Mouse (Mus musculus): ENCODE measurements at regions not wholly inside any gene's neighbourhood (a gene's known extent, or its start where the extent isn't known, plus 50 kb on each side); places are given as distances from the start of the nearest gene placed in this dataset.

DNA sequence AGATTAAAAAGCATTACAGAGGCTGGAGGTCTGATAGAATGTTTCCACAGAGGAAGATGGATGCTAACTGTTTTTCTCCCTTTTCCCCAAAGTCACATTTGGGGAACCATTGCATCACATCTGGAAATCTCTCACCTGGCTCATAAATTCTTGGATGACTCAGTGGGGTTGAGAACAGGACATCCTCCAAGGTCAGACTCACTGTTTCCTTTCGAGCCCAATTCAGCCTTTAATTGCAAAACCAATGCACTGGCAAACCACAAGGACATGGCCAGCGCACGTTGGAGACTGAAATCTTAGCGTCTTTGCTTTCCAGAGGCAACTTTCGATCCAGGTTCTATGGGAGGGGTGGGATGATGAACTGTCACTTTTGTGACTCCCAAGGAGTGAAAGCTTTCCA is 184.5 kb upstream of the Trib2 start:
- WGBS: 89% methylated on average over 5 of the region's 5 CpGs

DNA sequence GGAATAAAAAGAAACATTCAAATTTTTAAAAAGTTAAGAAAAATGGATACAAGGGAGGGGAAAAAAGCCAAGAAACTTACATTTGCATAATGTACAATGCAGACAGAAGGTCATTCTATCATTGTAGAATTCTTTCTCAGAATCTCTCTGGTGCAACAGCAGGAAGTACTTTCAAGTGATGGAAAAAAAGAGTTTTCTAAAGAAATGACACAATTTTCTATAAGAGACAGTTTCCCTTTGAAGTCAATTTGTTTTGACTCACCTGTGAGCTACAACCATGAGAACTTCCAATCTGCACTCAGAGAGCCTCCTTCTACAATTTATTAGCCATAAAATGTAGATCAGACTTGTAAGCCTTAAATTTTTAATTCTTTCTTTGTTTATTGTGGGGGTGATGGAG is 181.6 kb upstream of the Trib2 start:
- no peak for DNase-seq
- no peaks in the 10 kb centered on the region for H3K27me3 ChIP-seq (ENCODE audit: control insufficient read depth, insufficient read depth, low read length)
- no peak for TF ChIP-seq POLR2A (IDR thresholded peaks at IDR 0.05; ENCODE audit: borderline replicate concordance, insufficient read depth, low read length)
- no peak for TF ChIP-seq CTCF (IDR thresholded peaks at IDR 0.05; ENCODE audit: borderline replicate concordance, insufficient read depth, low read depth, low read length)
- no peak overlapping the region for H3K4me3 ChIP-seq (replicated peaks; ENCODE audit: insufficient read depth, low read depth, low read length)
- no peak overlapping the region for H3K27ac ChIP-seq (ENCODE audit: insufficient read depth, low read length)
- H3K4me1 ChIP-seq (ENCODE audit: control insufficient read depth, insufficient read depth, low read length): no peaks in the 10 kb centered on the region

More for the DNA sequence above, 184.5 kb upstream of the Trib2 start:
- Histone ChIP-seq H3K27me3 (ENCODE audit: control insufficient read depth, insufficient read depth, low read length) (no peaks in the 10 kb centered on the region), H3K27ac (ENCODE audit: insufficient read depth, low read length) (no peak overlapping the region), H3K4me3 (replicated peaks; ENCODE audit: insufficient read depth, low read depth, low read length) (no peak overlapping the region), H3K4me1 (ENCODE audit: control insufficient read depth, insufficient read depth, low read length) (no peaks in the 10 kb centered on the region)
- no peak for DNase-seq
- TF ChIP-seq CTCF (IDR thresholded peaks at IDR 0.05; ENCODE audit: borderline replicate concordance, insufficient read depth, low read depth, low read length) (no peak), POLR2A (IDR thresholded peaks at IDR 0.05; ENCODE audit: borderline replicate concordance, insufficient read depth, low read length) (no peak)

DNA sequence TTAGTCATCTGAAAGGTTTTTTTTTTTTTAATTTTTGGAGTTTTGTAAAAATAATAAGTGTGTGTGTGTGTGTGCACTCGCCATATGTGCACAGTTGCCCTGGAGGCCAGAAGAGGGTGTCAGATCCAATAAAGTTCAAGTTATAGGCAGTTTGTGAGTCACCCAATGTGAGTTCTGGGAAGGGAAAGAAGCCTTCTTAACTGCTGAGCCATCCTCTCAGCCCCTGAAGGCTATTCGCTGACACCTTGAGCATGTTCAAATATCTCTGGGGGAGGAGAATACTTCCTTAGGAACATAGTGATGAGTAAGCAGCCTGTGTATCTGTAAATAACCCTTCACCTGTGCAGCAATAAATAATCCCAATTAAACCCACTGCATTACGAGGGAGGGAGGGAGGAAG is 177.1 kb upstream of the Trib2 start:
- no peak for DNase-seq
- Histone ChIP-seq H3K27me3 (ENCODE audit: control insufficient read depth, insufficient read depth, low read length) (no peaks in the 10 kb centered on the region), H3K4me3 (replicated peaks; ENCODE audit: insufficient read depth, low read depth, low read length) (no peak overlapping the region), H3K27ac (ENCODE audit: insufficient read depth, low read length) (no peak overlapping the region), H3K4me1 (ENCODE audit: control insufficient read depth, insufficient read depth, low read length) (no peaks in the 10 kb centered on the region)
- WGBS: 83% methylated on average over 3 of the region's 3 CpGs
- TF ChIP-seq POLR2A (IDR thresholded peaks at IDR 0.05; ENCODE audit: borderline replicate concordance, insufficient read depth, low read length): no peak

DNA sequence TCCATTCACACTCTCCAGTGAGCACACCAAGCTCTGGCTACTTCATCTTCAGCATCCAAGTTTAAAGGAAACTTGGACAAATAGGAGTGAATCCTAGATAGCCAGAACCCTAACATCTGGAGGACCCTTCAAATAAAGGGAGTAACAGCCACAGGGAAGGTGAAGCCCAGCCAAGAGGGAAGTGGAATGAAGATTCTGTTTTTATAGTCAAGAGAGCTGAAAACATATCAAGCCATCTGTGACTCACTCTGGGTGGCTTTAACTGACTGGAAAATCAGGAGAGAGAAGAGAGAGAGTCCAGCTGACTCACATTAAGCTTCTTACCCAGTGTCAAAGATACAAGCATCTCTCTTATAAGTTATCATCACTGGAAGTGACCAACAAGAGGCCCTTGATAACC is 169.6 kb upstream of the Trib2 start:
- TF ChIP-seq CTCF (IDR thresholded peaks at IDR 0.05; ENCODE audit: borderline replicate concordance, insufficient read depth, low read depth, low read length) (no peak), POLR2A (IDR thresholded peaks at IDR 0.05; ENCODE audit: borderline replicate concordance, insufficient read depth, low read length) (no peak)
- Histone ChIP-seq H3K27ac (ENCODE audit: insufficient read depth, low read length) (no peak overlapping the region), H3K27me3 (ENCODE audit: control insufficient read depth, insufficient read depth, low read length) (no peaks in the 10 kb centered on the region), H3K4me1 (ENCODE audit: control insufficient read depth, insufficient read depth, low read length) (no peaks in the 10 kb centered on the region), H3K4me3 (replicated peaks; ENCODE audit: insufficient read depth, low read depth, low read length) (no peak overlapping the region)
- DNase-seq: no peak

DNA sequence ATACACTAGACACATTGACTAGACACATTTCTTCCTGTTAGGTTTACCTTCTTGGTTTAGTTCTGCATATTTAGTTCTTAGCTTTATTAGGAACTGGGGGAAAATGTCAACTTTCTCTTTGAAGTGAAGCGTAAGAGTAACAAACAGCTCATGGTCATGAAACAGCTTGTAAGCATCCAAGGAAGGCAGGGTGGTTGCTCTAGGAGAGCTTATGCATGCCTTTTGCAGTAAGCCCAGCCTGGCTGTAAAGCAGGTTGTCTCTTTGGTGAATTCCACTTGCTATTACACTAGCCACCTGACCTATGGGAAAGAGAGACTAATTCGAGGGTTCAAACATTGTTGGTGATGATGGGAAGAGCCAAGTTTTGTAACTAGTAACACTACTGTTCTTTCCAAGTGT is 168.9 kb upstream of the Trib2 start:
- TF ChIP-seq POLR2A (IDR thresholded peaks at IDR 0.05; ENCODE audit: borderline replicate concordance, insufficient read depth, low read length): no peak
- no peak for TF ChIP-seq CTCF (IDR thresholded peaks at IDR 0.05; ENCODE audit: borderline replicate concordance, insufficient read depth, low read depth, low read length)
- no peak for DNase-seq
- WGBS: 86% methylated on average over 2 of the region's 2 CpGs

DNA sequence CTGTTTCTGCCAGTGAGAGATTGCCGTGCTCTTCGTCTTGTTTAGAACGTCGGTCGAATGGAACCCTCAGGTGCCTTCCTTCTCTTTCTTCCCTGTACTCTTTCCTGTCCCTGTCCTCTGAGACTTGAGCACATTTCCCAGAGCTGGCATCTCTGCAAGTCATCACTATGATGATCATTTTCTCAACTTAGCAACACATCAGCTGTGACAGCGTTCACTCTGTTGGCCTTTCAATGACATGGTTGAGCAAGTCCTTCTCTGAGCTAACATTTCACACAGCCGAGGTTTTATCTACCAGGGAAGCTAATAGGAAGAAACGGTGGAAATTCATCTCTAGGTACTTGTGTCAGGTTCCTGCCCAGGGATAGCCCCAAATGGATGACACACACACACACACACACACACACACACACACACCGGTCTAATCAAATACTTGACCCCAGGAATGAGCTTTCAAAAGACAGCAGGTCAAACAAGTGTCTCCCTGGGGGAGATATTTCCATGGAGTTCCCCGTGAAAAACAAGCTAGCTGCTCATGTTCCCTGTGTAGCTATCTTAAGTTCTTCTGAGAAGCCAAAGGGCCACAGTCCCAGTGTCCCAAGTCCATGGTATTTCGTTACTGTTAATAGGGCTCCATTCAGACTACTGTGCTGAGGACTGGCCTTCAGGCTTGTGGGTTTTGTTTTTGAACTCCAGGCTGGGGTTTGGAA is 167.0 kb upstream of the Trib2 start:
- 89% methylated on average over 11 of the region's 11 CpGs for WGBS
- no peaks in the 10 kb centered on the region for H3K4me1 ChIP-seq (ENCODE audit: control insufficient read depth, insufficient read depth, low read length)
- DNase-seq: no peak
- TF ChIP-seq POLR2A (IDR thresholded peaks at IDR 0.05; ENCODE audit: borderline replicate concordance, insufficient read depth, low read length): no peak
- no peak for TF ChIP-seq CTCF (IDR thresholded peaks at IDR 0.05; ENCODE audit: borderline replicate concordance, insufficient read depth, low read depth, low read length)
- H3K4me3 ChIP-seq (replicated peaks; ENCODE audit: insufficient read depth, low read depth, low read length): no peak overlapping the region
- H3K27me3 ChIP-seq (ENCODE audit: control insufficient read depth, insufficient read depth, low read length): no peaks in the 10 kb centered on the region
- H3K27ac ChIP-seq (ENCODE audit: insufficient read depth, low read length): no peak overlapping the region

More for the DNA sequence above, 168.9 kb upstream of the Trib2 start:
- Histone ChIP-seq H3K27me3 (ENCODE audit: control insufficient read depth, insufficient read depth, low read length) (no peaks in the 10 kb centered on the region), H3K27ac (ENCODE audit: insufficient read depth, low read length) (no peak overlapping the region), H3K4me1 (ENCODE audit: control insufficient read depth, insufficient read depth, low read length) (no peaks in the 10 kb centered on the region), H3K4me3 (replicated peaks; ENCODE audit: insufficient read depth, low read depth, low read length) (no peak overlapping the region)

DNA sequence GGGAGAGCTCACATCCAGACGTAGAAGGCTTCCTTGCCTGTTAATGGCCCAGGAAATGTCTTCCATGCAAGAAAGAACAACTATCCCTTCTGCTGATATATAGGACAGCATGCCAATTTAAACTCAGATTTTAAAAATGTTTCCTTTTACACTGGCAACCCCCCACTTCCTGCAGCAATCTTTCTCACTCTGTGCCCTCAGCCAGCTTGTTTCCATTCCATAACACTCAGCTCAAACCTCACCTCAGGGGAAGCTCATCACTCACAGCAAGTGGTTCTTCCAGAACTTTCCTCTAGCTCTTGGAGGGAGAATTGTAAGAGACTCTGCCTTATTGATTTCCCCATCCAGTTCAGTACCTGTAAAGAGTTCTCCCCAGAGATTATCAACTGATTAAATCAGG is 165.0 kb upstream of the Trib2 start:
- Histone ChIP-seq H3K27ac (ENCODE audit: insufficient read depth, low read length) (no peak overlapping the region), H3K4me3 (replicated peaks; ENCODE audit: insufficient read depth, low read depth, low read length) (no peak overlapping the region), H3K4me1 (ENCODE audit: control insufficient read depth, insufficient read depth, low read length) (no peaks in the 10 kb centered on the region), H3K27me3 (ENCODE audit: control insufficient read depth, insufficient read depth, low read length) (no peaks in the 10 kb centered on the region)
- no peak for TF ChIP-seq CTCF (IDR thresholded peaks at IDR 0.05; ENCODE audit: borderline replicate concordance, insufficient read depth, low read depth, low read length)
- no peak for TF ChIP-seq POLR2A (IDR thresholded peaks at IDR 0.05; ENCODE audit: borderline replicate concordance, insufficient read depth, low read length)
- 58% methylated on average over 1 of the region's 1 CpGs for WGBS
- no peak for DNase-seq

DNA sequence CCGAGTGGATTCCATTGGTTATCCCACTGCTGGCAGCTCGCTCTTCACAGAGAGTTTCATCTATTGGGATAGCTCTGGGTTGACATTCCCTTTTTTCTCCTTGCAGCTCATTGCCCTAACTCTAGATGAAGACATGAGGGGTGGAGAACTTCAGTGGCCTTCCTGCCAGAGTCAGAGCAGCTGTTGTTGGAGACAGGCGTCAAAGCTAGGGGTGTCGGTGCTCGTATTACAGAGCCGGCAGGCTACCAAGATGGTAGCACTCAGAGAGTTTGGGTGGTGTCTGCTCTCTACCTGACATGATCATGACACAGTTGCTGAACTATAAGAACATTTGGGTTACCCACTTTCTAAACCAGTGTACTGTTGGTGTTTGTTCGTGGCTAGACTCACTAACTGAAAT is 162.5 kb upstream of the Trib2 start:
- H3K4me1 ChIP-seq (ENCODE audit: control insufficient read depth, insufficient read depth, low read length): no peaks in the 10 kb centered on the region
- 88% methylated on average over 7 of the region's 7 CpGs for WGBS
- no peak overlapping the region for H3K4me3 ChIP-seq (replicated peaks; ENCODE audit: insufficient read depth, low read depth, low read length)

More for the DNA sequence above, 162.5 kb upstream of the Trib2 start:
- DNase-seq: no peak
- H3K27me3 ChIP-seq (ENCODE audit: control insufficient read depth, insufficient read depth, low read length): no peaks in the 10 kb centered on the region
- TF ChIP-seq POLR2A (IDR thresholded peaks at IDR 0.05; ENCODE audit: borderline replicate concordance, insufficient read depth, low read length) (no peak), CTCF (IDR thresholded peaks at IDR 0.05; ENCODE audit: borderline replicate concordance, insufficient read depth, low read depth, low read length) (no peak)
- no peak overlapping the region for H3K27ac ChIP-seq (ENCODE audit: insufficient read depth, low read length)
